In genomic region chr3:83766726-83767070, GRCm38 (mm10) we compare ENCODE assay signal across 8 mouse cellular contexts. TPM values are rescaled to one million over a fixed set of nuclear protein-coding genes. Genes with fewer than 3 reads are reported as not detected.
DNase-seq lines count a peak whose midpoint lies in the region; ATAC-seq and TF ChIP-seq lines count a peak whose summit lies in the region.

No protein-coding gene starts in this region.

- H3K36me3 ChIP-seq in forebrain, embryonic 10.5 days (replicated peaks): peaks cover 27% of the 10 kb centered on the region
- peaks cover 28% of the 10 kb centered on the region for H3K36me3 ChIP-seq in limb, embryonic 10.5 days
- no peaks in the 10 kb centered on the region for H3K36me3 ChIP-seq in neural tube, embryonic 14.5 days (ENCODE audit: control insufficient read depth, insufficient read depth, low read length)

- peaks cover 66% of the 10 kb centered on the region for H3K4me1 ChIP-seq in forebrain, embryonic 10.5 days
- H3K4me1 ChIP-seq in limb, embryonic 10.5 days: peaks cover 63% of the 10 kb centered on the region
- H3K4me1 ChIP-seq in neural tube, embryonic 14.5 days (ENCODE audit: control insufficient read depth, insufficient read depth, low read length): peaks cover 11% of the 10 kb centered on the region; the same call in 1 of the 2 replicates

- intact Hi-C loops in left cerebral cortex, adult 2 months (cut with DNase I): no loop called here
- intact Hi-C loops in left cerebral cortex, postnatal 25 days (cut with DNase I): no loop called here

- H3K9me3 ChIP-seq in forebrain, embryonic 10.5 days: no peaks in the 10 kb centered on the region
- H3K9me3 ChIP-seq in limb, embryonic 10.5 days (replicated peaks): no peaks in the 10 kb centered on the region
- no peaks in the 10 kb centered on the region for H3K9me3 ChIP-seq in neural tube, embryonic 14.5 days (ENCODE audit: control insufficient read depth, low read length)

- H3K4me3 ChIP-seq in left cerebral cortex, adult 2 months: peak overlapping the region; percentile 51
- H3K4me3 ChIP-seq in forebrain, embryonic 10.5 days: peak overlapping the region; percentile 75
- peak overlapping the region; percentile 75 for H3K4me3 ChIP-seq in limb, embryonic 10.5 days
- peak overlapping the region; percentile 51 for H3K4me3 ChIP-seq in neural tube, embryonic 14.5 days (ENCODE audit: low read depth, low read length)

- peaks cover 33% of the 10 kb centered on the region for H3K27me3 ChIP-seq in forebrain, embryonic 10.5 days (ENCODE audit: poor library complexity, severe bottlenecking)
- H3K27me3 ChIP-seq in limb, embryonic 10.5 days (ENCODE audit: low read depth, poor library complexity, severe bottlenecking): peaks cover 22% of the 10 kb centered on the region
- H3K27me3 ChIP-seq in neural tube, embryonic 14.5 days (ENCODE audit: control insufficient read depth, insufficient read depth, low read length): no peaks in the 10 kb centered on the region

- ATAC-seq in neural tube, embryonic 14.5 days (ENCODE audit: low read depth): peak; percentile 2; the same call in 1 of the 2 replicates

- DNase-seq in left cerebral cortex, adult 2 months (ENCODE audit: extremely low spot score in 1 of 2, low spot score in 2 of 2): no peak
- no peak for DNase-seq in left cerebral cortex, postnatal 25 days (ENCODE audit: low spot score in 2 of 2)
- no peak for DNase-seq in forebrain, embryonic 10.5 days (ENCODE audit: extremely low spot score, low spot score)
- peak; percentile 80 for DNase-seq in limb, embryonic 10.5 days (ENCODE audit: low spot score)
- DNase-seq in cerebellum, adult 9-11 months: no peak
- no peak for DNase-seq in Muller cell, postnatal 12 days (ENCODE audit: inconsistent ontology term)
- no peak for DNase-seq in right cerebral cortex, postnatal 14 days

- H3K4me2 ChIP-seq in neural tube, embryonic 14.5 days (ENCODE audit: low read depth, low read length): peak overlapping the region; percentile 98

- H3K27ac ChIP-seq in left cerebral cortex, adult 2 months: no peak overlapping the region
- H3K27ac ChIP-seq in forebrain, embryonic 10.5 days: peak overlapping the region; percentile 96
- H3K27ac ChIP-seq in limb, embryonic 10.5 days: peak overlapping the region; percentile 96
- H3K27ac ChIP-seq in neural tube, embryonic 14.5 days (ENCODE audit: low read depth, low read length): peak overlapping the region; percentile 34; the same call in 1 of the 2 replicates

- WGBS in forebrain, embryonic 10.5 days: 0% methylated on average over 25 of the region's 25 CpGs
- WGBS in limb, embryonic 10.5 days: under 1% methylated on average over 25 of the region's 25 CpGs
- WGBS in neural tube, embryonic 14.5 days: under 1% methylated on average over 25 of the region's 25 CpGs

- H3K9ac ChIP-seq in neural tube, embryonic 14.5 days (replicated peaks; ENCODE audit: low read depth, low read length): peak overlapping the region; percentile 63

- no peak for TF ChIP-seq CTCF in left cerebral cortex, adult 2 months (IDR thresholded peaks at IDR 0.05)

RNA-seq across cellular contexts. Expression of gene Sfrp2, which starts 0.6 kb away (rescaled TPM):
- 1 to 10 TPM; 2.6 to 2.8 TPM for total RNA-seq in left cerebral cortex, adult 2 months (2021)
- 1 to 10 TPM; 2.4 to 2.5 TPM for total RNA-seq in left cerebral cortex, postnatal 25 days (2021)
- 121 and 132 TPM in 2 replicates for polyA plus RNA-seq in forebrain, embryonic 10.5 days (2016; fragmentation: Nextera tagmentation; extraction: Ambion mirVana)
- 63.6 and 92.5 TPM in 2 replicates for polyA plus RNA-seq in limb, embryonic 10.5 days (2016; fragmentation: Nextera tagmentation; extraction: Ambion mirVana)
- 63.4 and 67.1 TPM in 2 replicates for polyA plus RNA-seq in neural tube, embryonic 14.5 days (2014; fragmentation: Nextera tagmentation; extraction: Ambion mirVana)
